Mouse (Mus musculus): ENCODE measurements around the gene Tjp1. TPM values are rescaled to one million over a fixed set of nuclear protein-coding genes. Genes with fewer than 3 reads are reported as not detected.

Tjp1 gene
- total RNA-seq (2014; fragmentation: Nextera tagmentation) (14.2 and 18.5 TPM in 2 replicates), total RNA-seq (2017) (16.9 and 17.0 TPM in 2 replicates)

DNA sequence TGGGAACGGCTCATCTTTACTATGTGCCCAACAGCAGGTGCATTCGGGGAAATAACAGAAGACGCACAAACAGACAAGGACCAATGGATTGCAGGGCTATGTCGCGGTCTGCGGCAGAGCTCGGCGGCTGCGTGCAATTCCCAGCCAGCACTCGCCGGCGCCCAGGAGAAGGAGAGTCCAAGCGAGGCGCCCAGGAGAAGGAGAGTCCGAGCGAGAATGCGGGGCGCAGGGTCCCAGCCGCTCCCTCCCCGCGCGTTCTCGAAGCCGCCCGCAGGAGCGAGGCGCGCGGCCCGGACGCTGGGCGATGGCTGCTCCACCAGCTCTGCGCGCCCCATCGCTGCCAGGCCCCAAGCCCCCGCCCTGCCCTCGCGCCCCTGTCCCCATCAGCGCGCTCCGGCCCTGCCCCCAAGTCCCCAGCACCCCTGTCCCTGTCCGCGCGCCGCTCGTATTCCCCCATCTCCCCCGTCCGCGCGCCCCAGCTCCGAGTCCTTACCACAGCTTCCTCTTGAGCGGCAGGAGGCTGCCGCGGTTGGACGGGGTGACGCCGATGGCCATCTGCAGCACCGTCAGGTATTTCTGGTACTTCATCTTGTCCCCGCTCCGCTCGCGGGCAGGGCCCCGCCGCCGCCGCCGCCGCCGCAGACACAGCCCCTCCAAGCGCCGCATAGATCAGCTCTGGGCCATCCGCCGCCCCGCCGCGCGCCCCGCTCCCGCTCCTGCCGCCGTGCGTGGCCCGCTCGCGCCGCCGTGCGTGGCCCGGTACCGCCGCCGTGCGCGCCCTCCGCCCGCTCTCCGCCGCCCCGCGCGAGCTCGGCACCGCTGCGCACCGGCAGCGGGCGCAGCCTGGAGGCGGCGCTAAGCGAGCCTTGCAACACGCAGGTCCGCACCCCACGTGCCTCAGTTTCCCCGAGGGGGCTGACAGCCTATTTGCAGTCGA lies at the start of gene Tjp1:
Gene Tjp1 (minus strand): TSS at position 711 of the 937 bp plus-strand sequence.
- no peak for ATAC-seq (replicated peaks; ENCODE audit: low FRiP score, low TSS enrichment, poor library complexity, severe bottlenecking)

DNA sequence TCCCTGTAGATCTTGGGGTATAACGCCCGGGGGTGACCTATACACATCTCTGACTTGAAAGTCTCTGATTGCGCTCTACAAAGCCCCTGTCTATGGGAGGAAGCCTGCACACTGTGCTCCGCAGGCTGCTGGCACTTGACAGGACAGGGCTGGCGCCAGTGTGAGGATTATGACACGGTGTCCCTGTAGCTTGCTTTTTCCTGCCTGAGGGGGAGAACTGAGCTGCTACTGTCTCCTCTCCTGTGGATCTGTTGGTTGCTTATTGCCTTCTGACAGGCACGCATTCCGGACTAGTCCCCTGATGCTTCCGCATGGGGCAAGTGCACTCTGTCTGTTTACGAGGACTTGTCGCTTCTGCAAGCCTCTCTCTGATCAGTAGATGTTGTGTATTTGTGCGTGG lies 49.5 kb upstream of the Tjp1 start:
- no peak for ATAC-seq (replicated peaks; ENCODE audit: low FRiP score, low TSS enrichment, poor library complexity, severe bottlenecking)

DNA sequence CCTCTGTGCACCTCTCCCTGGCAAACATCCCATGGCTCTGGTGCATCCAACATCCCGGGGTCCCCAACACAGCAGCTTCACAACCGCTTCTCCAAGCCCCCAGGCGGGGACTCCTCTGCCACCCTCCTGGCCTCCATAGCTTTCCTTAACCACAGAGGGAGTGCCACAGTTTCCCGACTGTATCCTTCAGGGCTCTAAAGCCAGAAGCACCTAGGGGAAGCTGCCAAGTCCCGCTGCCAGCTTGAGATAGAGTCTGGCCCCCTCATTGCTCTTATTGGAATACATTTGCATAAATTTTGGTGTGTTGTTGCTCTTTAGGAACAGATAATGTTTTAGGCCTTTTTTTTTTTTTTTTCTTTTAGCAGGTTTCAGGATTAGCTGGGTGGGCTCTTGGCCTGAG lies 45.1 kb upstream of the Tjp1 start:
- ATAC-seq (replicated peaks; ENCODE audit: low FRiP score, low TSS enrichment, poor library complexity, severe bottlenecking) = no peak

DNA sequence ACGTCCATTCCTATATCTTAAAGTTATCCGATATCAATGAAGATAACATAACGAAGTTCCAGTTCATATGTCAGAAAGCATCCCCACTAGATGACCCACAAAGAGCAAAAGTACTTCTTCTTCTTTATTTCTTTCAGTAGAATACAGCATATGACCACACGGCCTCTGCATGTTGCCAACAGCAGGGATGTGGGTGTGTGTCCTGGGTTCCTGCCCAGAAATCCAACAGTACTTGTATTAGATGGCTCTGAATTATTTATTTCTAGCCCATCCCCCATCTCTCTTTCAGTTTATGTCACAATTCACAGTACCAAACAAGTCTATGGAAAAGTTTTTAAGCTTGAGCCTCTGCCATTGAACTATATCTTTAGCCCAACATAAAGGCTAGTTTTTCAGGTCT lies 43.1 kb upstream of the Tjp1 start:
- ATAC-seq (replicated peaks; ENCODE audit: low FRiP score, low TSS enrichment, poor library complexity, severe bottlenecking) = no peak

DNA sequence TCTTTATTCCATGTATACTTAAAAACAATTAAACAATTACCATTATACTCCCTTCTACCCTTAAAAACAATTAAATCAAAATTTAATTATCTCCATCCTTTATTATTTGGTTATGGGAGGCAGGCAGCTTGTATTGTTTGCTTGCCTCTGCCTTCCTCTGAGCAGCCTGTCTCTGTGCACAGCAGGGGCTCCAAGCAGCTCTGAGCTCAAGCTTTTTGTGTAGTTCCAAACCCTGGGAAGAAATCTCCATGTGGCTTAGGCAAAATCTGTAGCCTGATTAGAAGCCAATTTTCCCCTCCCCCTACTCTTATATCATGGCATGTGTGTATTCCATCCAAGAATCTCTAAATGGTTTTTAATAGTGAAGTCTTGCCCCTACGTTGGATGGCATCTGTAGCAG lies 28.4 kb upstream of the Tjp1 start:
- ATAC-seq (replicated peaks; ENCODE audit: low FRiP score, low TSS enrichment, poor library complexity, severe bottlenecking) = no peak

DNA sequence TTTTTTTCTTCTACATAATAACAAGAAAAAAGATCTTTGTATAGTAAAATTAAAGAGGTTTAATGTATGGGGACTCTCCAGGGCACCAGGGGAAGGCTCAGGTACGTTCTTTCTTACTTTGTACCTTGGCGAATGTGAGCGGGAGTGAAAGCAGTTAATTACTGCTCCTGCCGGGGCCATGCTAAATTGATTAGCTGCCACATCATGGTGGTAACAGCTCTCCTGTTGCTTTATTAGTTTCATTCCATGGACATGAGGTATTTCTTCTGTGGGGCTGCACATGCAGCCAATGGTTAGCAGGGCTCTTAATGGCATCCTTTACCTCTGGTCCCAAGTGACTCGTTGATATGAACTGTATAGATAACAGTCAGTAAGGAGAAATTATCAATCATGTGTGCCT lies 18.2 kb upstream of the Tjp1 start:
- no peak for ATAC-seq (replicated peaks; ENCODE audit: low FRiP score, low TSS enrichment, poor library complexity, severe bottlenecking)

DNA sequence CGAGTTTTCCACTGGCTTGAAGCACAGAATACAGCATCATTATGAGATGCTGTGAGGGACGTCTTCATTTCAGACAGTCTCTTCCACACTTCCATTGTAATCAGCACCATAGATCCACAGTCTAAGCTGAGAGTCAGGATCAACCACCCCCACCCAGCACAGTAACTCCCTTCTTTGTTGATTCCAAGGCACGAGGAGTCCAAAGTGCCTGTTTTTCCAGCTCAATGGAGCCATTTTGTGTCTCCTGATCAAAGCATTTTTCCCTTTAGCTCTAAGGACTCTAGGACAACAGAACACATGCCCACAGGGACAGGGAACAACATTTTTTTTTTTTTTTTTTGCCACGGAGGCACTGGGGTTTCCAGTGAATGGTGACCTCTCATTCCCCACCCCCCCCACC lies 5.1 kb upstream of the Tjp1 start:
- ATAC-seq (replicated peaks; ENCODE audit: low FRiP score, low TSS enrichment, poor library complexity, severe bottlenecking) = no peak

DNA sequence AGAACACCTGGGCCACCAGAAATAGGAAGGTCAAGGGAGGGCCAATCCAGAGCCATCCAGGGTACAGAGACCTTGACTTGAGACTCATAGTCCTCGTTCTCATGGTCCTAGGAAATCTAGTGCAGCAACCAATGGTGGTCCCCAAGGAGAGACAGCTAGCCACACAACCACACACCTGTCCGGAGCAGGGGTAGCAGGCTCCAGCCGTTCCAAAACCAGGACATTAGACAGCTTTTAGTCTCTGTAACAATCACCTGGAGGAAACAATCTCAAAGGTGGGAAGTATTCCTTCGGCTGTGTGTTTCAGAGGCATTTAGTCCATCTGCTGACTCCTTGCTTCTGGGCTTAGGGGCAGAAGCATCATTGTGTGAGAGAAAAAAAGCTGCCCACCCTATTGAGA lies 4.5 kb downstream of the Tjp1 start:
- no peak for ATAC-seq (replicated peaks; ENCODE audit: low FRiP score, low TSS enrichment, poor library complexity, severe bottlenecking)

DNA sequence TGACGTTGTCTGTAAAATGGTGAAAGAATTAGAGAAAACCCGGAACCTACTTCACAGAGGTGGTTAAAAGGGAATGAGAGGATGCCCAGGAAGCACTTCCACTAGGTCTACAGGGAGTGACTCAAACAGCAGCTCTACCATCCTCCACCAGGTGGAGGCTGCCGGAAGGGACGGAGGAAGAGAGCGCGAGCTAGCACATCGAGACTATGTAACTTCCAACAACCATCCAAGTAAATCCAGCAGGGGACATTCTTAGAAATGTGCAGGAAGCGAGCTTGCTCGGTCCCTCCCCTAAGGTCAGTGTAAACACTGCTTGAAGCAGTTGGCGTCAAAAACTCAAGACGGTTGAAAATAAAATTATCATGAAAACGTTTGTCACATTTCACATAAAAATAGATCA lies 5.1 kb downstream of the Tjp1 start:
- no peak for ATAC-seq (replicated peaks; ENCODE audit: low FRiP score, low TSS enrichment, poor library complexity, severe bottlenecking)

DNA sequence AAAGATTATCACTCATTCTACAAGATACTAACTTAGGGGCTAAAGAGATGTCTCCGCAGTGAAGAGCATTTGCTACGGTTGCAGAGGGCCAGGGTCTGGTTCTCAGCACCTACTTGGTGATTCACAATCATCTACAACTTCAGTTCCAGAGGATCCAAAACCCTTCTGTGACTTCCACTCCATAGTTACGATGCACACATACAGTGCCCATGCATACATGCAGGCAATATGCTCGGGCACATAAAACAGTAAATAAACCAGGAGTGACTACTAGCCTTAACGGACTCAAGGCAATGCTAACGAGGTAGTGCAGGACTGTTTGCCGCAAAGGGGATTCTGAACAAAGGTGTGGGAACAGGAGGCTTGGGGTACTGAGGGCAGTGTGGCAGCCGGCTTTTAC lies 7.0 kb downstream of the Tjp1 start:
- ATAC-seq (replicated peaks; ENCODE audit: low FRiP score, low TSS enrichment, poor library complexity, severe bottlenecking) = no peak

DNA sequence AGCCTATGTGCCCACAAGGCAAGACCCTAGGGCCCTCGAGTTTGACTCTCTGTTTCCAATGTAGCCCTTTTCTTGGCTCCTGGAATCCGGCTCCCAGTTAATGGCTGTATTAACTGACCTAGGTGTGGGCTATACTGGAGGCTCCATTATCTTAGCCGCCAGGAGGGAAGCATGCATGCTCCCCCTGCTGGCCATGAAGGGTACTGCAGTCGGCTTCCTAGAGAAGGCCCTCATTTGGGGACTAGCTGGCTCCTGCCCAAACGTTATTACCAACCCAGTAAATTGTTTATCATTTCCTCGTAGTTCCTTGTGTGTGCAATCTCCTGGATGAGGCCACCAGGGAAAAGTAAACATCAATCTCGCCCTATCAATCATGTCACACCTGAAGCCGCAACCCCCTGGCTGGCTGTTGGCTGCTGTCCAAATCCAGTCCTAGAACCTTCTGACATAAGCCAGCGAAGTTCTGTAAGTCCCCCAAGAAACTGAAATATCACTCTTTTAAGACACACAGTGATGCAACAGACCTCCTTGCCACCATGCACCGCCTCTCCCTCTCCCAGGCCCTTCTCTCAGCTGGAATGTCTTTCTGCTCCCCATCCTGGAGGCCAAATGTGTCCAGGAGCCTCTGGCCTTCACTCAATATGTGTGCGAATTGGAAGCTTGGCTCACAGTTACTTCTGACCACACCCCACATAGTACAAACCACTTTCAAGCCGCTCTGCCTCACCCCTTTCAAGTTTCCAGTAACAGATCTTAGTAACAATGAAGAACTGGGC lies 7.6 kb downstream of the Tjp1 start:
- ATAC-seq (replicated peaks; ENCODE audit: low FRiP score, low TSS enrichment, poor library complexity, severe bottlenecking) = peak; percentile 83

DNA sequence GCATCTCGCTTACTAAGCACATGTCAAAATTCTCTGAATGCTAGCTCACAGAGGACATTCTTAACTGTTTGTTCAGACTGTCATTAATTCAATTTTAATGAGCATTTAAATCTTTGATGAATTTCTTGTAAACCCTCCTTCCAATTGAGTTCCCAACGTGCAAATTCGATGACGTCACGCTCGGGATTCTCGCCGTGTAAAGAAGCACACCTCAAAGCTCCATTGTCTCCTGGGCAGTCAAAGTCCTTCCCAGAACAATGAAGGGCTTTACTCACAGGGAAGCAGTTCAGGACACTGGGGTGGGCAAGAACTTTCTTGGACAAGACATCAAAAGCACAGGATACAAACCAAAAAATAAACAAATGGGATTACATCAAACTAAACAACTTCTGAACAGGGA lies 10.7 kb downstream of the Tjp1 start:
- ATAC-seq (replicated peaks; ENCODE audit: low FRiP score, low TSS enrichment, poor library complexity, severe bottlenecking) = no peak

DNA sequence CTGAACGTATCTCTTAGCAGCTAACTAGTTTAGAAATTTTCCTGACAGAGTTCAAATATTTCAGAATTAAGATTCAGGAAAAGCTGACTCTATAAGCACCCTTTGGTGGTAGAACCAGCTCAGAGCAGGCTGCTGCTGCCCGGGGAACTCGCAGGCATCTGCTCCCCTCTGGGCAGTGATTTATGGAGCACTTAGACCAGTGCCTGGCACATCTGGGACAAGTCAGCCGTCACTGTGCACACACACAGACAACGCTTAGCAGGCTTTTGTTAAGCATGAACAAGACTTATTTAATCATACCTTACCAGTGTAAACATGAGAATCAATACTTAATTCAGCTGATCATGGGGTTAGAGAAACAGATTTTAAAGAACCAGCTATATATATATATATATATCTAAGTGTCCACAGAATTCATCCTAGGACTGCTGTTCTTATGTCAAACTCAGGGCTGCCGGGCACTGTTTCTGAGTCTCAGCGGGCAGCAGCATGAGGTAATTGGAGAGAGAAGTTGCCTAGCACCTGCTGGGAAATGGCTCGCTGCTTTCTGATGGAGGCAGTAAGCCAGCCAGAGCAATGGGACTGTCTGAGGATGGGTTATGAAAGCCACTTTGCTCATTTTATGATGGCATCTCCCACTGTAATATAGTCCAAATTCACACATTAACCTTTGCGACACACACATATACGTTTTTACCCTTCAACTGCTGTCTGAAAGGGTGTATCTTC lies 14.0 kb downstream of the Tjp1 start:
- ATAC-seq (replicated peaks; ENCODE audit: low FRiP score, low TSS enrichment, poor library complexity, severe bottlenecking) = no peak

DNA sequence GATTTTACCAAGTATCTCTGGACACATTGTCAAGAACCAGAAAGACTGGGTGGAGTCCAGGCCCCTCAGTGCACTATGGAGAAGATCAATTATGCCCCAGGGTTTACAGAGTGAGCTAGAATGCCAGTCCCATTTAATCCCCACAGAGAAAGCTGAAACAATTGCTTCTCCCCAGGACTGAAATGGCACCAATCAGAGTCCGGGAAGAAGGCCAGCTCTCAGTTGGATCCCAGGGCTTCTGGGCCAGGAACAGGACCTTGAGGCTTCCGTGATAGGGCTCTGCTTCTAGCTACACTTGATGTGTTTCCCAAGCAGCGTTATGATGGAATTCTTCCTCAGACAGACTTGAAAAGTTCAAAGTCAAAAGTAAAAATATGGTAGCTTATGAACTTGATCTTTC lies 18.2 kb downstream of the Tjp1 start:
- ATAC-seq (replicated peaks; ENCODE audit: low FRiP score, low TSS enrichment, poor library complexity, severe bottlenecking) = no peak

DNA sequence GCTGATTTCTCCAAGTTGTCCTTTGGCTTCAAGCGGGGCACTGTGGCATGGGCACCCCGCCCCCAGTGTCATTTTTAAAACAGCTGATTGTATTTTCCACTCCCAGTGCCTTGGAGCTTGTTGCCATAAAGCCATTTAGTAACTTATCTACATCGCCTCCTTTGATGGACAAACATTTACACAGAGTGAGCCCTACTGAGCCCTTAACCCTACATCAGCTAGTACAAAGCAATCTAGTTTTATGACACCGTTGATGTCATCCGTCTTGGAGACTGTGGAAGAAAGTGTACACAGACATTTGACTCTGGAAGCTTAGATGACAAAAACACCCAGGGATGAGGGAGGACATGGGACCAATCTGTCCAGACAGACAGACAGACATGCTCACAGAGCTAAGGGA lies 20.2 kb downstream of the Tjp1 start:
- no peak for ATAC-seq (replicated peaks; ENCODE audit: low FRiP score, low TSS enrichment, poor library complexity, severe bottlenecking)

DNA sequence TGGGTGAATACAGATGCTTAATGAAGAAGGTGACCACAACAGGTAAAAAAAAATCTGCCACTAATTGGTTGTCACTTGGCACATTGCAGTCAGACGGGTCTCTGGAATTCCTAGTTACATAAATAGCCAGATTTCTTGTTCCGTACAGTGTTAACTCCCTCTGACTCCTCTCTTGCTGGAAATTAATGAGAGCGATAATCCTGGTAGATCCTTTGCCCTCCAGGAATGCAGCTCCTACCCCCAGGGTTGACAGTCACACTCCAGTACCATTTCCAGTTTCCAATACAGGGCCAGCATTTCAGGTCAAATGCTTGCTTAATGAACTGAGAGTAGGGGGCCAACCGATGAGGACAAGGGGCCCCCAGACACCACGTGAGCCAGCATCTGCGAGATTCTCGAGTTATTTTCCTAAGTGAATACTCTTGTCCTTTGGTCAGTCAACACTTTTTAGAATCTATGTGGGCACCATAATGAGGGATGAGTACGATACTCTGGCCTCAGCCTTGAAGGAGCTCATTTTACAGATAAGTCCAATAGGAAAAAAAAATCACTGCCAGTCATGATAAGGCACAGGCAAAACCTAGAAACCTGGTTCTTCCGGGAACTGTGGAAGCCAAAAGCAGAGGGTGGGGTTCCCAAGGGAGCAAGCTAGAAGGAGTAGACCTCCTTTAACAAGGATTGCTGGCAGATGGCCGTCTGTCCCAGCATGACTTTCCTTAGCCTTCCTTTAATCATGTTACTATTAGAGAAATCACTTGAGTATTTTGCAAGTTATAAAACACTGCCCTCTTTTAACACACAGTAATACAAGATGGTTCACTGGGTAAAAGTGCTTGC lies 24.9 kb downstream of the Tjp1 start:
- no peak for ATAC-seq (replicated peaks; ENCODE audit: low FRiP score, low TSS enrichment, poor library complexity, severe bottlenecking)

DNA sequence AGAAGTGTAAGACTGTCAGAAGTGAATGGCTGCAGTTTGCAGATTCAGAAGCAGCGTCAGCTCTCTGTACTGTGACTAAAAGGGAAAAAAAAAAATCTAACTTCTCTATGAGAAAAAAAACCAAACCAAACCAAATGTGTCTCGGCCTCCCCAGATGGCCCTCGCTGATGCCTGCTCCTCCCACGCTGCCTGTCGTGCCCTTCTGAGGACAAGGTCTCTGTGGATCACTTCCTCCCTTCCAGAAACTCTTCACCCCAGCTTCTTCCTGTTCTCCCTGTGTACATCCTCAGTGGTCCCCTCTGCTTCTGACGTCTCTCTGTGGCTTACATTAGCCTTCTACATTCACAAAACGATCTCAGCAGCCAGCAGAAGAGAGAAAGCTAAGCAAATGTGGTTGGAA lies 26.8 kb downstream of the Tjp1 start:
- ATAC-seq (replicated peaks; ENCODE audit: low FRiP score, low TSS enrichment, poor library complexity, severe bottlenecking) = no peak

DNA sequence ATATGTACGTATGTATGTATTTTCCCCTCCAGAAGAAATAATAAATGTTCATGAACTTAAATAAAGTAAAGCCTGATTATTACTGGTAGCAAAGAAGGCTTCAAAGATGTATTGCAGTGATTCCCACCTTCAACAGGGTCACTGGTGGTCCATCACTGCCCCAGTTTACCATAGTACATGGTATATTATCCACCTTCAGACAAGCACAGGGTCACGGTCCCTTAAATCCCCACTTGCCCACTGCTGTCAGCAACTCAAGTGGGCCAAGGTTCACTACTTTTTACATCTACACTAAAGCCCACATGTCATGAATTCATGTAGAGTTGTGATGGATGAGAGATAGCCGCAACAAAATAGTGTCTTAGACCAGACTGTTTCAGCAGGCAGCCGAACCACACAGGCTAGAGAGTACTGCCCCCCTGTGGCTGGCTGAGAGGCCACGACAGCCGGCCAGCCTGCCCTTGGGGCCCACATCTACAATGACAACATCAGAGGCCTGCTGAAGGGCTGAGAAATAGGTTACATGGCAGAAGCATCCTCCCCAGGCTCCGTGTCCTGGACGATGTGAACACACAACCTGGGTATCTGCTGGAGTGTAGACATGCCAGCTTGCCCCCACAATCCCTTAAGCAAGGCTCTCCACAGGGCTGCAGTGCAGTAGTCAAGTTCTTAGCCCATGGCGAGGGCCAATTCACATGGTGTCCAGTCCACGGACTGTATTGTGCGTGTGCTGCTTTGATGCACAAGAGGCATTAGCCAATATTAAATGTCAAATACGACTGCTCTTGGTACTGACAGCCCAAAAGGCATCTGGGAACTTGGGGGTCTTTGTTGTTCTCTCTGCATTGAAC lies 29.6 kb downstream of the Tjp1 start:
- peak; percentile 68; the same call in 1 of the 2 replicates for ATAC-seq (replicated peaks; ENCODE audit: low FRiP score, low TSS enrichment, poor library complexity, severe bottlenecking)

Data from megakaryocyte-erythroid progenitor cell, adult 5-6 weeks (primary cell).